Mouse (Mus musculus) heart, embryonic 11.5 days (tissue): ENCODE measurements around the gene Pitpna. TPM values are rescaled to one million over a fixed set of nuclear protein-coding genes. Genes with fewer than 3 reads are reported as not detected.

Source experiments
- ATAC-seq: fragments of 200-750 bp; cut with Nextera tagmentation; replicated peaks from 2 replicates; pipeline ENCODE4 v1.8.0; 2017; ENCODE audit warnings: moderate library complexity; ENCODE audit not compliant: insufficient number of reproducible peaks, low FRiP score, low TSS enrichment
- H3K27ac ChIP-seq: fragments of 300-500 bp; sonication (generic); 2 replicates; pipeline ENCODE4 v1.5.1; 2014; ENCODE audit warnings: mild to moderate bottlenecking, low read depth, low read length
- H3K27me3 ChIP-seq: fragments of 300-500 bp; sonication (generic); 2 replicates; pipeline ENCODE4 v1.6.1; 2014; ENCODE audit warnings: mild to moderate bottlenecking, low read length, mixed read lengths; ENCODE audit not compliant: control insufficient read depth, insufficient read depth
- H3K36me3 ChIP-seq: fragments of 300-500 bp; sonication (generic); 2 replicates; pipeline ENCODE4 v1.6.1; 2014; ENCODE audit warnings: mild to moderate bottlenecking, low read length, moderate library complexity, mixed read lengths; ENCODE audit not compliant: control insufficient read depth, insufficient read depth
- H3K4me1 ChIP-seq: fragments of 300-500 bp; sonication (generic); 2 replicates; pipeline ENCODE4 v1.6.1; 2014; ENCODE audit warnings: low read length; ENCODE audit not compliant: control insufficient read depth, insufficient read depth
- H3K4me2 ChIP-seq: fragments of 300-500 bp; sonication (generic); 2 replicates; pipeline ENCODE4 v1.6.1; 2014; ENCODE audit warnings: mild to moderate bottlenecking, moderate library complexity
- H3K4me3 ChIP-seq: fragments of 300-500 bp; sonication (generic); 2 replicates; pipeline ENCODE4 v1.5.1; 2014; ENCODE audit warnings: low read depth, low read length
- H3K9ac ChIP-seq: fragments of 300-500 bp; sonication (generic); 2 replicates; pipeline ENCODE4 v1.6.1; 2014; ENCODE audit warnings: mild to moderate bottlenecking, low read depth, low read length, moderate library complexity
- H3K9me3 ChIP-seq: fragments of 300-500 bp; sonication (generic); replicated peaks from 2 replicates; pipeline ENCODE4 v1.6.1; 2016; ENCODE audit warnings: low read length; ENCODE audit not compliant: control insufficient read depth
- WGBS: fragments of 180-500 bp; shearing (Covaris S2); extraction: QIAGEN DNeasy Blood & Tissue Kit; methylation state at CpG from one replicate; pipeline ENCODE4 v1.1.7; 2014; ENCODE audit not compliant: insufficient replicate concordance; 5-methylcytosine and 5-hydroxymethylcytosine counted together
- polyA plus RNA-seq: library from polyadenylated mRNA; unstranded; fragments of >200 nt; fragmentation: Nextera tagmentation; extraction: Ambion mirVana; gene quantifications from 2 replicates; pipeline ENCODE4 v1.2.1, GENCODE M21; 2014

The Pitpna gene
- polyA plus RNA-seq, 1 experiment from 2014 or later, result 59.7 TPM

GRCm38 (mm10) chr11:75624102-75624554 is 36.2 kb downstream of the Pitpna start:
- peak overlapping the region; percentile 14; the same call in 1 of the 2 replicates for H3K4me2 ChIP-seq
- peaks cover 25% of the 10 kb centered on the region for H3K4me1 ChIP-seq
- WGBS, result 26% methylated on average over 2 of the region's 2 CpGs
- H3K27me3 ChIP-seq, result no peaks in the 10 kb centered on the region
- H3K9me3 ChIP-seq, result no peaks in the 10 kb centered on the region
- H3K36me3 ChIP-seq, result peaks cover 21% of the 10 kb centered on the region
- peak overlapping the region; percentile 91 for H3K27ac ChIP-seq
- 0 out of 2 replicates have a peak, but pooled peaks have one; percentile 41 for ATAC-seq
- no peak overlapping the region for H3K4me3 ChIP-seq
- peak overlapping the region; percentile 47; the same call in 1 of the 2 replicates for H3K9ac ChIP-seq

- Histone ChIP-seq H3K27me3 (no peaks in the 10 kb centered on the region), H3K36me3 (peaks cover 7% of the 10 kb centered on the region), H3K27ac (no peak overlapping the region), H3K9ac (no peak overlapping the region), H3K4me1 (peaks cover 31% of the 10 kb centered on the region), H3K9me3 (no peaks in the 10 kb centered on the region), H3K4me3 (no peak overlapping the region), H3K4me2 (no peak overlapping the region)
- ATAC-seq, result no peak
- 95% methylated on average over 4 of the region's 4 CpGs for WGBS
These were observed 37.9 kb downstream of the Pitpna start for GRCm38 (mm10) chr11:75625820-75626219.

- Histone ChIP-seq H3K9me3 (no peaks in the 10 kb centered on the region), H3K27ac (peak overlapping the region; percentile 74; the same call in 1 of the 2 replicates), H3K4me3 (peak overlapping the region; percentile 80), H3K9ac (peak overlapping the region; percentile 78), H3K4me2 (peak overlapping the region; percentile 90), H3K27me3 (no peaks in the 10 kb centered on the region), H3K36me3 (0 out of 2 replicates have a peak, but pooled peaks cover 4% of the 10 kb centered on the region), H3K4me1 (peaks cover 18% of the 10 kb centered on the region)
- no peak for ATAC-seq
- 11% methylated on average over 5 of the region's 5 CpGs for WGBS
These were observed 42.2 kb downstream of the Pitpna start for GRCm38 (mm10) chr11:75630098-75630497.

- under 1% methylated on average over 53 of the region's 53 CpGs for WGBS
These were observed 42.8 kb downstream of the Pitpna start, which contains the start of gene Inpp5k for GRCm38 (mm10) chr11:75630645-75631229. Gene Inpp5k, plus strand, starts transcription at chr11:75630988.

GRCm38 (mm10) chr11:75631561-75632225 is 43.8 kb downstream of the Pitpna start:
- no peak overlapping the region; the same call in 1 of the 2 replicates for H3K27ac ChIP-seq

More at GRCm38 (mm10) chr11:75630645-75631229, 42.8 kb downstream of the Pitpna start, which contains the start of gene Inpp5k:
- Histone ChIP-seq H3K9ac (peak within 1 kb of the TSS; percentile 78), H3K27me3 (no peaks in the 10 kb centered on the region), H3K9me3 (no peaks in the 10 kb centered on the region), H3K27ac (peak within 1 kb of the TSS; percentile 74; the same call in 1 of the 2 replicates), H3K4me1 (peaks cover 18% of the 10 kb centered on the region), H3K4me2 (peak within 1 kb of the TSS; percentile 90), H3K36me3 (0 out of 2 replicates have a peak, but pooled peaks cover 4% of the 10 kb centered on the region), H3K4me3 (peak within 1 kb of the TSS; percentile 80)
- ATAC-seq, result peak; percentile 99

GRCm38 (mm10) chr11:75632921-75633320 is 45.0 kb downstream of the Pitpna start:
- Histone ChIP-seq H3K9ac (no peak overlapping the region), H3K4me1 (peaks cover 18% of the 10 kb centered on the region), H3K4me2 (no peak overlapping the region), H3K9me3 (no peaks in the 10 kb centered on the region), H3K4me3 (no peak overlapping the region), H3K27me3 (no peaks in the 10 kb centered on the region), H3K36me3 (peaks cover 4% of the 10 kb centered on the region), H3K27ac (no peak overlapping the region)
- no peak for ATAC-seq
- 89% methylated on average over 5 of the region's 5 CpGs for WGBS

More at GRCm38 (mm10) chr11:75631561-75632225, 43.8 kb downstream of the Pitpna start:
- Histone ChIP-seq H3K4me1 (peaks cover 18% of the 10 kb centered on the region), H3K36me3 (0 out of 2 replicates have a peak, but pooled peaks cover 2% of the 10 kb centered on the region), H3K9me3 (no peaks in the 10 kb centered on the region), H3K4me3 (peak overlapping the region; percentile 80), H3K9ac (peak overlapping the region; percentile 77), H3K4me2 (peak overlapping the region; percentile 90), H3K27me3 (no peaks in the 10 kb centered on the region)
- 12% methylated on average over 13 of the region's 13 CpGs for WGBS
- no peak for ATAC-seq

- Histone ChIP-seq H3K4me2 (no peak overlapping the region), H3K27me3 (no peaks in the 10 kb centered on the region), H3K9ac (no peak overlapping the region), H3K4me1 (peaks cover 15% of the 10 kb centered on the region), H3K9me3 (no peaks in the 10 kb centered on the region), H3K36me3 (peaks cover 7% of the 10 kb centered on the region), H3K4me3 (no peak overlapping the region), H3K27ac (no peak overlapping the region)
- 79% methylated on average over 3 of the region's 3 CpGs for WGBS
- ATAC-seq, result no peak
These were observed 46.9 kb downstream of the Pitpna start for GRCm38 (mm10) chr11:75634801-75635200.

- no peak overlapping the region for H3K4me2 ChIP-seq
- no peak overlapping the region for H3K9ac ChIP-seq
- H3K27me3 ChIP-seq, result no peaks in the 10 kb centered on the region
- 66% methylated on average over 11 of the region's 11 CpGs for WGBS
- ATAC-seq, result no peak
- H3K36me3 ChIP-seq, result peaks cover 7% of the 10 kb centered on the region
- H3K4me1 ChIP-seq, result peaks cover 12% of the 10 kb centered on the region
- H3K4me3 ChIP-seq, result no peak overlapping the region
- H3K9me3 ChIP-seq, result no peaks in the 10 kb centered on the region
- H3K27ac ChIP-seq, result no peak overlapping the region
These were observed 47.4 kb downstream of the Pitpna start for GRCm38 (mm10) chr11:75635315-75635714.
